Comparison of ENCODE assay signal across 8 mouse cellular contexts in the genomic region with DNA sequence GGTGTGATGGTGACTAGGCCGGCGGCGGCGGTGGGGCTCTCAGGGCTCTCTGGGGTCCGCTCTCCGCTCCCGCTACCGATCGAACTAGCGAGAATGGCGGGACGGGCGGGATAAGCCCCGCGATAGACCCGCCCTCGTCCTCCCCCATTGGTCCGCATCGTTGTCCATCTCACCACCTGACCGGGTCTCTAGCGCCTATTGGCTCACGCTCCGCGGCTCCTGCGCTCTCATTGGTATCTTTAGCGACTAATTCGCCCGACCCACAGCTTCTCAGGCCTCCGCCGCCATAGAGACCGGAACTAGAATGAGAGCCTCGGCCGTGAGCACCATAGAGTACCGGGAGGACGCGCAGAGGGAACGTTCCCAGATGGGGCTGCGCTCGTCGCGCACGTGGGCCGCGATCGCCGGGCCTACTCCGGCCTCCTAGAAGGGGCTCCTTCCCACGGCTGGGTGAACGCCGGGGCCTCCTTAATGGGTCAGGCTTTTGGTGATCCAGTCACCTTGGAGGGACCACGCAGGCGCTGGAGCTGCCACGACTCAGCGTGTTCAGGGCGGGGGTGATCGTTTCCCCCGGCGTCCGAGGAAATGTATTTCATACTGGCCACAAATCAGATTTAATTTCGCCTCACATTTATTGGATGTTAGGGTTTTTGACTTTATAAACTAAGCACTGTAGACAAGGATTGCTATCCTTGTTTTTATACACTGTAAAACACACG. TPM values are rescaled to one million over a fixed set of nuclear protein-coding genes. Genes with fewer than 3 reads are reported as not detected.
DNase-seq lines count a peak whose midpoint lies in the region; ATAC-seq and TF ChIP-seq lines count a peak whose summit lies in the region.

A gene (minus strand): TSS at position 190 of the 719 bp plus-strand sequence.

- DNase-seq in heart, postnatal 10 days = peak; percentile 100
- peak; percentile 94 for DNase-seq in large intestine, adult 2 months (ENCODE audit: low read depth, low spot score)
- peak; percentile 99 for DNase-seq in liver, postnatal 0 days
- DNase-seq in testis, postnatal 10 days (ENCODE audit: low spot score) = peak; percentile 100

- H3K4me3 ChIP-seq in ES-Bruce4 (ENCODE audit: low read depth, low read length) = peak within 1 kb of the TSS; percentile 100
- H3K4me3 ChIP-seq in forebrain, embryonic 13.5 days = peak within 1 kb of the TSS; percentile 96
- peak within 1 kb of the TSS; percentile 88 for H3K4me3 ChIP-seq in liver, postnatal 0 days (ENCODE audit: low read depth, low read length)
- H3K4me3 ChIP-seq in neural tube, embryonic 14.5 days (ENCODE audit: low read depth, low read length) = peak within 1 kb of the TSS; percentile 76

- peaks cover 33% of the 10 kb centered on the region for H3K36me3 ChIP-seq in ES-Bruce4 (ENCODE audit: control insufficient read depth, insufficient read depth, low read length, poor library complexity, severe bottlenecking)
- H3K36me3 ChIP-seq in forebrain, embryonic 13.5 days (ENCODE audit: poor library complexity, severe bottlenecking) = peaks cover 13% of the 10 kb centered on the region; the same call in 1 of the 2 replicates
- peaks cover 6% of the 10 kb centered on the region for H3K36me3 ChIP-seq in liver, postnatal 0 days (replicated peaks; ENCODE audit: insufficient read depth, low read length)
- H3K36me3 ChIP-seq in neural tube, embryonic 14.5 days (ENCODE audit: control insufficient read depth, insufficient read depth, low read length) = no peaks in the 10 kb centered on the region

- WGBS in forebrain, embryonic 13.5 days = 0% methylated on average over 41 of the region's 61 CpGs
- WGBS in large intestine, adult 2 months = under 1% methylated on average over 61 of the region's 61 CpGs
- under 1% methylated on average over 56 of the region's 61 CpGs for WGBS in liver, postnatal 0 days (ENCODE audit: insufficient replicate concordance)
- under 1% methylated on average over 61 of the region's 61 CpGs for WGBS in neural tube, embryonic 14.5 days

- H3K27me3 ChIP-seq in ES-Bruce4 (ENCODE audit: control insufficient read depth, insufficient read depth, low read length, poor library complexity, severe bottlenecking) = no peaks in the 10 kb centered on the region
- no peaks in the 10 kb centered on the region for H3K27me3 ChIP-seq in forebrain, embryonic 13.5 days
- H3K27me3 ChIP-seq in liver, postnatal 0 days (ENCODE audit: insufficient read depth, low read length) = no peaks in the 10 kb centered on the region
- no peaks in the 10 kb centered on the region for H3K27me3 ChIP-seq in neural tube, embryonic 14.5 days (ENCODE audit: control insufficient read depth, insufficient read depth, low read length)

- intact Hi-C loops in heart, postnatal 10 days (cut with DNase I) = no loop called here

- no peak for TF ChIP-seq CTCF in ES-Bruce4 (IDR thresholded peaks at IDR 0.05; ENCODE audit: low read depth, low read length)
- TF ChIP-seq CTCF in liver, postnatal 0 days (IDR thresholded peaks at IDR 0.05; ENCODE audit: low read depth) = no peak

- ATAC-seq in cerebellum, adult (ENCODE audit: insufficient number of reproducible peaks, low FRiP score, low TSS enrichment) = peak; percentile 100
- ATAC-seq in forebrain, embryonic 13.5 days = peak; percentile 99
- ATAC-seq in liver, postnatal 0 days = peak; percentile 99
- peak; percentile 99 for ATAC-seq in neural tube, embryonic 14.5 days (ENCODE audit: low read depth)

- peak within 1 kb of the TSS; percentile 86 for H3K4me2 ChIP-seq in forebrain, embryonic 13.5 days
- peak within 1 kb of the TSS; percentile 97 for H3K4me2 ChIP-seq in liver, postnatal 0 days (ENCODE audit: low read depth, low read length)
- peak within 1 kb of the TSS; percentile 71 for H3K4me2 ChIP-seq in neural tube, embryonic 14.5 days (ENCODE audit: low read depth, low read length)

- no peaks in the 10 kb centered on the region for H3K9me3 ChIP-seq in ES-Bruce4 (replicated peaks; ENCODE audit: control insufficient read depth, insufficient read depth, low read length, poor library complexity, severe bottlenecking)
- H3K9me3 ChIP-seq in forebrain, embryonic 13.5 days (replicated peaks) = no peaks in the 10 kb centered on the region
- no peaks in the 10 kb centered on the region for H3K9me3 ChIP-seq in liver, postnatal 0 days (ENCODE audit: low read length)
- H3K9me3 ChIP-seq in neural tube, embryonic 14.5 days (ENCODE audit: control insufficient read depth, low read length) = no peaks in the 10 kb centered on the region

- peak within 1 kb of the TSS; percentile 93 for H3K9ac ChIP-seq in ES-Bruce4 (ENCODE audit: low read depth, poor library complexity, severe bottlenecking)
- peak within 1 kb of the TSS; percentile 94 for H3K9ac ChIP-seq in forebrain, embryonic 13.5 days
- peak within 1 kb of the TSS; percentile 85 for H3K9ac ChIP-seq in liver, postnatal 0 days (replicated peaks)
- H3K9ac ChIP-seq in neural tube, embryonic 14.5 days (replicated peaks; ENCODE audit: low read depth, low read length) = peak within 1 kb of the TSS; percentile 88

- no peak for TF ChIP-seq EP300 in ES-Bruce4 (IDR thresholded peaks at IDR 0.05; ENCODE audit: insufficient read depth, low read depth, low read length)
- peak; percentile 26; the same call in 1 of the 2 replicates for TF ChIP-seq EP300 in liver, postnatal 0 days (IDR thresholded peaks at IDR 0.05; ENCODE audit: low read depth)

- H3K4me1 ChIP-seq in ES-Bruce4 (ENCODE audit: control insufficient read depth, insufficient read depth, low read length) = no peaks in the 10 kb centered on the region
- H3K4me1 ChIP-seq in forebrain, embryonic 13.5 days = peaks cover 38% of the 10 kb centered on the region
- peaks cover 15% of the 10 kb centered on the region for H3K4me1 ChIP-seq in liver, postnatal 0 days (ENCODE audit: insufficient read depth)
- H3K4me1 ChIP-seq in neural tube, embryonic 14.5 days (ENCODE audit: control insufficient read depth, insufficient read depth, low read length) = peaks cover 19% of the 10 kb centered on the region

- H3K27ac ChIP-seq in ES-Bruce4 (ENCODE audit: insufficient read depth, low read length) = peak within 1 kb of the TSS; percentile 87
- H3K27ac ChIP-seq in forebrain, embryonic 13.5 days = peak within 1 kb of the TSS; percentile 93
- H3K27ac ChIP-seq in liver, postnatal 0 days (ENCODE audit: low read depth) = peak within 1 kb of the TSS; percentile 81
- peak within 1 kb of the TSS; percentile 93 for H3K27ac ChIP-seq in neural tube, embryonic 14.5 days (ENCODE audit: low read depth, low read length)

- peak; percentile 5 for TF ChIP-seq POLR2A in ES-Bruce4 (IDR thresholded peaks at IDR 0.05; ENCODE audit: insufficient read depth, low read length)

RNA-seq across cellular contexts. Expression of the gene that starts here (rescaled TPM):
- polyA plus RNA-seq in ES-Bruce4 (2011; ENCODE audit: insufficient read depth, insufficient read length, low read depth, missing spikeins) = 1,520 and 1,534 TPM in 2 replicates
- polyA plus RNA-seq in forebrain, embryonic 13.5 days (2015; fragmentation: Nextera tagmentation; extraction: Ambion mirVana) = 763 and 887 TPM in 2 replicates
- total RNA-seq in heart, postnatal 10 days (2021) = 100 to 1,000 TPM; 750 to 806 TPM
- polyA plus RNA-seq in large intestine, adult 2 months (2012; rRNA removed) = 218 and 233 TPM in 2 replicates
- polyA plus RNA-seq in liver, postnatal 0 days (2015; fragmentation: Nextera tagmentation; extraction: Ambion mirVana) = 170 and 207 TPM in 2 replicates
- polyA plus RNA-seq in neural tube, embryonic 14.5 days (2014; fragmentation: Nextera tagmentation; extraction: Ambion mirVana) = 976 and 994 TPM in 2 replicates

Comparison
In these comparisons a context has a peak if more than half of its experiments do, and no peak if none do; other contexts are left out.
1. Peak in every context shown above with its lines: DNase-seq, ATAC-seq, H3K4me3 ChIP-seq and H3K27ac ChIP-seq.